Mouse (Mus musculus): ENCODE data around the gene Bend5. TPM values are rescaled to one million over a fixed set of nuclear protein-coding genes. Genes with fewer than 3 reads are reported as not detected.

Bend5 gene
- polyA plus RNA-seq, 1 experiment from 2014 or later = 88.8 TPM

GRCm38 (mm10) chr4:111457568-111457967 lies 42.8 kb downstream of the Bend5 start:
- H3K9me3 ChIP-seq (ENCODE audit: control insufficient read depth, low read length) = no peaks in the 10 kb centered on the region
- no peak overlapping the region for H3K4me3 ChIP-seq (replicated peaks; ENCODE audit: low read depth, low read length)
- no peak overlapping the region for H3K9ac ChIP-seq (replicated peaks; ENCODE audit: low read length)
- peaks cover 66% of the 10 kb centered on the region for H3K36me3 ChIP-seq (ENCODE audit: control insufficient read depth, insufficient read depth, low read length)
- no peak overlapping the region for H3K27ac ChIP-seq (replicated peaks; ENCODE audit: low read depth, low read length)
- DNase-seq (no peak), ATAC-seq (ENCODE audit: low FRiP score, low TSS enrichment) (no peak)
- H3K4me2 ChIP-seq (ENCODE audit: low read length) = no peak overlapping the region
- 83% methylated on average over 5 of the region's 5 CpGs for WGBS
- H3K4me1 ChIP-seq (ENCODE audit: control insufficient read depth, insufficient read depth, low read length) = 0 out of 2 replicates have a peak, but pooled peaks cover 5% of the 10 kb centered on the region
- no peaks in the 10 kb centered on the region for H3K27me3 ChIP-seq (ENCODE audit: control insufficient read depth, insufficient read depth, low read length)

GRCm38 (mm10) chr4:111467293-111467773 lies 52.5 kb downstream of the Bend5 start:
- no peak overlapping the region for H3K9ac ChIP-seq (replicated peaks; ENCODE audit: low read length)
- ATAC-seq (ENCODE audit: low FRiP score, low TSS enrichment) (no peak), DNase-seq (no peak)
- H3K4me1 ChIP-seq (ENCODE audit: control insufficient read depth, insufficient read depth, low read length) = no peaks in the 10 kb centered on the region
- WGBS = 75% methylated on average over 2 of the region's 2 CpGs
- H3K9me3 ChIP-seq (ENCODE audit: control insufficient read depth, low read length) = no peaks in the 10 kb centered on the region
- no peak overlapping the region for H3K27ac ChIP-seq (replicated peaks; ENCODE audit: low read depth, low read length)
- H3K27me3 ChIP-seq (ENCODE audit: control insufficient read depth, insufficient read depth, low read length) = no peaks in the 10 kb centered on the region
- H3K4me3 ChIP-seq (replicated peaks; ENCODE audit: low read depth, low read length) = no peak overlapping the region
- no peaks in the 10 kb centered on the region for H3K36me3 ChIP-seq (ENCODE audit: control insufficient read depth, insufficient read depth, low read length)
- H3K4me2 ChIP-seq (ENCODE audit: low read length) = no peak overlapping the region

GRCm38 (mm10) chr4:111467796-111468195 lies 53.0 kb downstream of the Bend5 start:
- Histone ChIP-seq H3K27ac (replicated peaks; ENCODE audit: low read depth, low read length) (no peak overlapping the region), H3K9me3 (ENCODE audit: control insufficient read depth, low read length) (no peaks in the 10 kb centered on the region), H3K27me3 (ENCODE audit: control insufficient read depth, insufficient read depth, low read length) (no peaks in the 10 kb centered on the region), H3K4me3 (replicated peaks; ENCODE audit: low read depth, low read length) (no peak overlapping the region), H3K4me1 (ENCODE audit: control insufficient read depth, insufficient read depth, low read length) (no peaks in the 10 kb centered on the region; the same call in 1 of the 2 replicates), H3K36me3 (ENCODE audit: control insufficient read depth, insufficient read depth, low read length) (no peaks in the 10 kb centered on the region), H3K9ac (replicated peaks; ENCODE audit: low read length) (no peak overlapping the region), H3K4me2 (ENCODE audit: low read length) (no peak overlapping the region)
- 79% methylated on average over 4 of the region's 4 CpGs for WGBS
- DNase-seq = no peak
- no peak for ATAC-seq (ENCODE audit: low FRiP score, low TSS enrichment)

GRCm38 (mm10) chr4:111469847-111470246 lies 55.0 kb downstream of the Bend5 start:
- DNase-seq = no peak
- H3K27ac ChIP-seq (replicated peaks; ENCODE audit: low read depth, low read length) = no peak overlapping the region
- no peak overlapping the region for H3K4me3 ChIP-seq (replicated peaks; ENCODE audit: low read depth, low read length)
- H3K4me2 ChIP-seq (ENCODE audit: low read length) = no peak overlapping the region
- no peaks in the 10 kb centered on the region for H3K9me3 ChIP-seq (ENCODE audit: control insufficient read depth, low read length)
- 85% methylated on average over 2 of the region's 2 CpGs for WGBS
- peaks cover 10% of the 10 kb centered on the region; the same call in 1 of the 2 replicates for H3K4me1 ChIP-seq (ENCODE audit: control insufficient read depth, insufficient read depth, low read length)
- no peak overlapping the region for H3K9ac ChIP-seq (replicated peaks; ENCODE audit: low read length)
- no peaks in the 10 kb centered on the region for H3K27me3 ChIP-seq (ENCODE audit: control insufficient read depth, insufficient read depth, low read length)
- ATAC-seq (ENCODE audit: low FRiP score, low TSS enrichment) = no peak
- no peaks in the 10 kb centered on the region for H3K36me3 ChIP-seq (ENCODE audit: control insufficient read depth, insufficient read depth, low read length)

- 87% methylated on average over 3 of the region's 3 CpGs for whole genome bisulfite sequencing
- Histone ChIP-seq H3K4me1 (ENCODE audit: control insufficient read depth, insufficient read depth, low read length) (peaks cover 22% of the 10 kb centered on the region), H3K4me3 (replicated peaks; ENCODE audit: low read depth, low read length) (no peak overlapping the region), H3K9ac (replicated peaks; ENCODE audit: low read length) (no peak overlapping the region), H3K27me3 (ENCODE audit: control insufficient read depth, insufficient read depth, low read length) (no peaks in the 10 kb centered on the region), H3K9me3 (ENCODE audit: control insufficient read depth, low read length) (no peaks in the 10 kb centered on the region), H3K4me2 (ENCODE audit: low read length) (no peak overlapping the region), H3K27ac (replicated peaks; ENCODE audit: low read depth, low read length) (no peak overlapping the region), H3K36me3 (ENCODE audit: control insufficient read depth, insufficient read depth, low read length) (no peaks in the 10 kb centered on the region)
- DNase-seq (no peak), ATAC-seq (ENCODE audit: low FRiP score, low TSS enrichment) (no peak)
These were observed 56.9 kb downstream of the Bend5 start for GRCm38 (mm10) chr4:111471726-111472125.

- H3K27me3 ChIP-seq (ENCODE audit: control insufficient read depth, insufficient read depth, low read length) = no peaks in the 10 kb centered on the region
- no peaks in the 10 kb centered on the region for H3K9me3 ChIP-seq (ENCODE audit: control insufficient read depth, low read length)
- 0 out of 2 replicates have a peak overlapping the region, but pooled peaks have one; percentile 20 for H3K27ac ChIP-seq (replicated peaks; ENCODE audit: low read depth, low read length)
- peaks cover 22% of the 10 kb centered on the region for H3K4me1 ChIP-seq (ENCODE audit: control insufficient read depth, insufficient read depth, low read length)
- DNase-seq (no peak), ATAC-seq (ENCODE audit: low FRiP score, low TSS enrichment) (no peak)
- no peak overlapping the region for H3K9ac ChIP-seq (replicated peaks; ENCODE audit: low read length)
- WGBS = 53% methylated on average over 3 of the region's 3 CpGs
- no peaks in the 10 kb centered on the region for H3K36me3 ChIP-seq (ENCODE audit: control insufficient read depth, insufficient read depth, low read length)
- H3K4me2 ChIP-seq (ENCODE audit: low read length) = no peak overlapping the region
- H3K4me3 ChIP-seq (replicated peaks; ENCODE audit: low read depth, low read length) = no peak overlapping the region
These were observed 57.7 kb downstream of the Bend5 start for GRCm38 (mm10) chr4:111472511-111472910.

GRCm38 (mm10) chr4:111473014-111473413 lies 58.2 kb downstream of the Bend5 start:
- H3K9ac ChIP-seq (replicated peaks; ENCODE audit: low read length) = no peak overlapping the region
- ATAC-seq (ENCODE audit: low FRiP score, low TSS enrichment) (no peak), DNase-seq (no peak)
- WGBS = 70% methylated on average over 1 of the region's 1 CpGs
- no peaks in the 10 kb centered on the region for H3K27me3 ChIP-seq (ENCODE audit: control insufficient read depth, insufficient read depth, low read length)
- H3K9me3 ChIP-seq (ENCODE audit: control insufficient read depth, low read length) = no peaks in the 10 kb centered on the region
- 0 out of 2 replicates have a peak overlapping the region, but pooled peaks have one; percentile 20 for H3K27ac ChIP-seq (replicated peaks; ENCODE audit: low read depth, low read length)
- no peaks in the 10 kb centered on the region for H3K36me3 ChIP-seq (ENCODE audit: control insufficient read depth, insufficient read depth, low read length)
- no peak overlapping the region for H3K4me3 ChIP-seq (replicated peaks; ENCODE audit: low read depth, low read length)
- no peak overlapping the region for H3K4me2 ChIP-seq (ENCODE audit: low read length)
- H3K4me1 ChIP-seq (ENCODE audit: control insufficient read depth, insufficient read depth, low read length) = peaks cover 26% of the 10 kb centered on the region

- H3K27me3 ChIP-seq (ENCODE audit: control insufficient read depth, insufficient read depth, low read length) = no peaks in the 10 kb centered on the region
- H3K36me3 ChIP-seq (ENCODE audit: control insufficient read depth, insufficient read depth, low read length) = no peaks in the 10 kb centered on the region
- peak; percentile 79 for ATAC-seq (ENCODE audit: low FRiP score, low TSS enrichment)
- H3K4me2 ChIP-seq (ENCODE audit: low read length) = no peak overlapping the region
- H3K4me1 ChIP-seq (ENCODE audit: control insufficient read depth, insufficient read depth, low read length) = peaks cover 34% of the 10 kb centered on the region
- H3K27ac ChIP-seq (replicated peaks; ENCODE audit: low read depth, low read length) = peak overlapping the region; percentile 57; the same call in 1 of the 2 replicates
- peak; percentile 77 for DNase-seq
- 14% methylated on average over 10 of the region's 10 CpGs for WGBS
- no peak overlapping the region for H3K4me3 ChIP-seq (replicated peaks; ENCODE audit: low read depth, low read length)
- H3K9me3 ChIP-seq (ENCODE audit: control insufficient read depth, low read length) = no peaks in the 10 kb centered on the region
- no peak overlapping the region for H3K9ac ChIP-seq (replicated peaks; ENCODE audit: low read length)
These were observed 60.7 kb downstream of the Bend5 start for GRCm38 (mm10) chr4:111475374-111475971.

- Histone ChIP-seq H3K27ac (replicated peaks; ENCODE audit: low read depth, low read length) (no peak overlapping the region), H3K36me3 (ENCODE audit: control insufficient read depth, insufficient read depth, low read length) (no peaks in the 10 kb centered on the region), H3K9ac (replicated peaks; ENCODE audit: low read length) (no peak overlapping the region), H3K4me2 (ENCODE audit: low read length) (no peak overlapping the region), H3K4me3 (replicated peaks; ENCODE audit: low read depth, low read length) (no peak overlapping the region), H3K4me1 (ENCODE audit: control insufficient read depth, insufficient read depth, low read length) (peaks cover 34% of the 10 kb centered on the region), H3K27me3 (ENCODE audit: control insufficient read depth, insufficient read depth, low read length) (no peaks in the 10 kb centered on the region), H3K9me3 (ENCODE audit: control insufficient read depth, low read length) (no peaks in the 10 kb centered on the region)
- DNase-seq = no peak
- WGBS = 32% methylated on average over 4 of the region's 4 CpGs
- no peak for ATAC-seq (ENCODE audit: low FRiP score, low TSS enrichment)
These were observed 62.7 kb downstream of the Bend5 start for GRCm38 (mm10) chr4:111477507-111477906.

Data from midbrain, embryonic 14.5 days (tissue).